Mouse (Mus musculus): ENCODE measurements at regions not wholly inside any gene's neighbourhood (a gene's known extent, or its start where the extent isn't known, plus 50 kb on each side); places are given as distances from the start of the nearest gene placed in this dataset.

GRCm38 (mm10) chr12:32628552-32628951 is 190.8 kb upstream of the Nampt start:
- ATAC-seq (replicated peaks; ENCODE audit: low FRiP score, low TSS enrichment, poor library complexity, severe bottlenecking) = no peak

DNA sequence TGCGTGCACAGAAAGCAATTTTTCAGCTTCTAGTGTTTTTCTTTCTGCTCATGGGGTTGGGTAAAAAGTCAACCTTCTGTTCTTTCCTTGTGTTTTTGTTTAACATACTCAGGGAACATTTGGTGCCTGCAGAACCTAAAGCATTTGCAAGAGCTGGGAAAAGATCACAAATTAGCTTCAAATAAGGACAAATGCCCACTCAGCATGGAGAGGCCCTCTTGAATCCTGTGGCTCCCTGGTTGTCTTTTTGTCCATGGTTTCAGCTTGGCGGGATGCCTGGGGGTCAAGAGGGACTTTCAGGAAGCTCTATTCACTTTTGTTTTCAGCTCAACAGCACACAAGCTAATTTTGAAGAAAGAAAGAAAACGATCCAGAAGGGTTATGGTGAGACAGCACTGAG is 186.4 kb upstream of the Nampt start:
- no peak for ATAC-seq (replicated peaks; ENCODE audit: low FRiP score, low TSS enrichment, poor library complexity, severe bottlenecking)

- no peak for ATAC-seq (replicated peaks; ENCODE audit: low FRiP score, low TSS enrichment, poor library complexity, severe bottlenecking)
These were observed 184.3 kb upstream of the Nampt start for GRCm38 (mm10) chr12:32635055-32635454.

GRCm38 (mm10) chr12:32637400-32638100 is 181.8 kb upstream of the Nampt start:
- ATAC-seq (replicated peaks; ENCODE audit: low FRiP score, low TSS enrichment, poor library complexity, severe bottlenecking) = no peak

- no peak for ATAC-seq (replicated peaks; ENCODE audit: low FRiP score, low TSS enrichment, poor library complexity, severe bottlenecking)
These were observed 178.8 kb upstream of the Nampt start for GRCm38 (mm10) chr12:32640591-32640990.

DNA sequence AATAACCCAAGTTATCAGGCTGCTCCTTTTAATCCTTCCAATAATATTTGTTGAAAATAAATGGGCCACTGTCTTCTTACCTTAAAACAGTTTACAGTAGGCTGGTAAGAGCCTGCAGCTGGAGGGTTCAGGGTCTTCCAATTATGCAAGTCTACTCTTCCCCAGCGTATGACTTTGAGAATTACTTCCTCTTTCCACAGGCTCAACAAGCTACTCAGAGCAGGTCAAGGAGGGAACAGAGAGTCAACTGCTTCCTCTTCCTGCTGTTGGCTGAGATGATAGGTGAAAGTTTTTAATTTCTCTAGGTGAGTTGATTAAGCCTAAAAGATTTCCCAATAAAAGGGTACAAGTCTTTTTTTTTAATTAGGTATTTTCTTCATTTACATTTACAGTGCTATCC is 176.9 kb upstream of the Nampt start:
- no peak for ATAC-seq (replicated peaks; ENCODE audit: low FRiP score, low TSS enrichment, poor library complexity, severe bottlenecking)

GRCm38 (mm10) chr12:32653096-32653495 is 166.2 kb upstream of the Nampt start:
- 0 out of 2 replicates have a peak, but pooled peaks have one; percentile 26 for ATAC-seq (replicated peaks; ENCODE audit: low FRiP score, low TSS enrichment, poor library complexity, severe bottlenecking)

- no peak for ATAC-seq (replicated peaks; ENCODE audit: low FRiP score, low TSS enrichment, poor library complexity, severe bottlenecking)
These were observed 163.2 kb upstream of the Nampt start for GRCm38 (mm10) chr12:32656194-32656593.

- no peak for ATAC-seq (replicated peaks; ENCODE audit: low FRiP score, low TSS enrichment, poor library complexity, severe bottlenecking)
These were observed 157.4 kb upstream of the Nampt start for GRCm38 (mm10) chr12:32661782-32662413.

- ATAC-seq (replicated peaks; ENCODE audit: low FRiP score, low TSS enrichment, poor library complexity, severe bottlenecking) = no peak
These were observed 153.3 kb upstream of the Nampt start for GRCm38 (mm10) chr12:32666040-32666439.

DNA sequence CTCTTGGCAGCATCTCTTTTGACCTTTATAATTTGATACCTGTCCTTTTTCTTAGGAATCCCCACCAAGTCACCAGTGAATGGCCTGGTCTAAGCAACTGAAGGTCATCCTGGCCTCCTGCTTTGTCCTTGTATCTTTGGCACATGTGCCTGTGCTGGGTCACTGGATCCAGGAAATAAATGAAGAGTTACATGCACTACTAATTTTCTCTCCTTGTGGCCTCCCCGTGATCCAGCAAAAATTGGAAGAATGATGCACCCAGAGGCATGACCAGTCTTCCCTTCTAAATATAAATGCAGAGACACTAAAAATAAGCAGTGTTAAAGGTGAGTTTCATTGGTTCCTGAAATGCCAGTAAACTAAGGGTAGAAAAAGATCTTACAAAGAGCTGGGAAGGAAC is 141.4 kb upstream of the Nampt start:
- no peak for ATAC-seq (replicated peaks; ENCODE audit: low FRiP score, low TSS enrichment, poor library complexity, severe bottlenecking)

DNA sequence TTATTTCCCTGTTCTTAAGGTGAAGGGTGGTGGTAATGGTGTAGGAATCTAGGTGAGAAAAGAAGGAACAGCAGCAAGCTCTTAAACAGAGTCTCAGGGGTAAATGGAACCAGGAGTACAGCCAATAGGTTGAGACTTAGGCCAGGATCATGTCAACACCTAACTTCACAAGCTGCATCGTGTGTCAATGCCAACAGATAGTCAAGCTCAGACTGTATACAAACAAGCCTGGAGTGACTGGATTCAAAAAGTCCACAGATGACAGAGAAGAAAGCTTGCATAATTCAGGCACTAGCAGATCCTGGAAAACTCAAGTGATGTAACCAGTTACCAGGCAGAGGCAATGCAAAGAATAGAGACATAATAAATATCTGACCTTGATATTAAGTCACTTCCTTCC is 140.6 kb upstream of the Nampt start:
- ATAC-seq (replicated peaks; ENCODE audit: low FRiP score, low TSS enrichment, poor library complexity, severe bottlenecking) = no peak

- ATAC-seq (replicated peaks; ENCODE audit: low FRiP score, low TSS enrichment, poor library complexity, severe bottlenecking) = no peak
These were observed 137.4 kb upstream of the Nampt start for GRCm38 (mm10) chr12:32681910-32682309.

DNA sequence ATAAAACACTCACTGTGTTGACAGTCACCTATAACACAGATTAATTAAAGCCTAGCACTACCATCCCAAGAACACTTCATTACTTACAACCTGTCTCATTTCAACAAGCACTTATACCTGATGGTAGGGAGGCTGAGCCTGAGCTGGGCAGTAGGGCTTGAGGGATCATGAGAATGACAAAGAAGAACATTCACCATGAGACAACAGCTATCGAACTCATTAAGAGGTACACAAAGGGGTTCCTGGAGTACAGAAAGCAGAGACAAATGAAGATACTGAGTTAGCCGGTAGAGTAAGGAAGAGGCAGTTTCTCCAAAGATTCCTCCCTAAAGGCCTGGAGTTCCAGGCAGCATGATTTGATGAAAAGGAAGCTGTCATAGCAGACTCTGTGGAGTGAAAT is 136.0 kb upstream of the Nampt start:
- no peak for ATAC-seq (replicated peaks; ENCODE audit: low FRiP score, low TSS enrichment, poor library complexity, severe bottlenecking)

GRCm38 (mm10) chr12:32685788-32686385 is 133.5 kb upstream of the Nampt start:
- no peak for ATAC-seq (replicated peaks; ENCODE audit: low FRiP score, low TSS enrichment, poor library complexity, severe bottlenecking)

- no peak for ATAC-seq (replicated peaks; ENCODE audit: low FRiP score, low TSS enrichment, poor library complexity, severe bottlenecking)
These were observed 130.0 kb upstream of the Nampt start for GRCm38 (mm10) chr12:32689361-32689760.

GRCm38 (mm10) chr12:32690096-32690495 is 129.2 kb upstream of the Nampt start:
- ATAC-seq (replicated peaks; ENCODE audit: low FRiP score, low TSS enrichment, poor library complexity, severe bottlenecking) = no peak

DNA sequence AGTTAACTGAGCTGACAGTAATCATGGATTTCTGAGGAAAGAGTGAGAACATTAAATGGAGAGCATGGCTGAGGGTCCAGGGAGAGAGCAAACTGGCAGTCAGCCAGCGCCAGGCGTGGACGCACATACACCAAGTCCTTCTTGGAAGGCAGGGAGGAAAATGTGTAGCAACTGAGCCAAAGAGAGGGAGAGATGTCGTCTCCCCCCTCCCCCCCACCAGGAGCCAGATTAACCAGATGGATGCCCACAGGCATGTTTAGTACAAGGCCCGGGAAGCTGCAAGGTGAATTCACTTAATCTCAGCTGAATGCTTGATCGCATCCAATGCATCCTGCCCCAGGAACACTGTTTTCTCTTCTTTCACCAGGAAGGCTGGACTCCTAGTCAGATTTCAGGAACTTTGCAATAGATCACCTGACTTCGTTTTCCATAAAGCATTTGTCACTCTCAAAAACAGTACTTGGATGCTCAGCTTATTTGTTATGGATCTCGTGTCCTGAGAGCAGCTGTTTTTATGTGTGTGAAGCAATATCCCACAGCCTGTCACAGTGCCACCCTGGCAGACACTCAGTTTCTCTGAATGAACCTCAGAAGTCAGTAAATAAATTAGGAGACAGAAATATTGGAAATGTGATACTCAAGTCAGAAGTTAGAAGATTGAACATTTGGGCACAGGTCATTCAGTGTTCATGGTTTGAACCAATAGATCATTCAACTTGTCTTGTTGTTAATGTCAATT is 127.1 kb upstream of the Nampt start:
- no peak for ATAC-seq (replicated peaks; ENCODE audit: low FRiP score, low TSS enrichment, poor library complexity, severe bottlenecking)

DNA sequence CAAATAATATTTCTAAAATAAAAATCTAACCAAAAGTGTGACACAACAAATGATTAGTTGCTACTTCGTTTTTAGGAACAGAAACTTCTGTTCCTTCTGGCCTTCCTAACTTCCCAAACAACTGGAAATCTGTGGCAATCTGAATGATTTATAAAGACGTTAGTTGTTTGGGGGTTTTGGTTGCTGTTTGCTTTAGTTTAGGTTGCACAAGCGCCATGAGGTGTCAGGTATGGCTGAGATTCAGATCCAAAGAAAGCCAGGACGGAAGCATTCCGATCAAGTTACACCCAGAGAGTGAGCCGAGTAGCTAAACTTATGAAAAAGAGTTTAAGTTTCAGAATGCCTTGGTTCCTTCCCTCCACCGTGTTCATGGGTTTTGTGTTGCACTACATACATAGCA is 126.4 kb upstream of the Nampt start:
- ATAC-seq (replicated peaks; ENCODE audit: low FRiP score, low TSS enrichment, poor library complexity, severe bottlenecking) = no peak

GRCm38 (mm10) chr12:32693678-32694077 is 125.7 kb upstream of the Nampt start:
- no peak for ATAC-seq (replicated peaks; ENCODE audit: low FRiP score, low TSS enrichment, poor library complexity, severe bottlenecking)

Data from megakaryocyte-erythroid progenitor cell, adult 5-6 weeks (primary cell).